Mouse (Mus musculus): ENCODE results near the gene Lrig1.

DNA sequence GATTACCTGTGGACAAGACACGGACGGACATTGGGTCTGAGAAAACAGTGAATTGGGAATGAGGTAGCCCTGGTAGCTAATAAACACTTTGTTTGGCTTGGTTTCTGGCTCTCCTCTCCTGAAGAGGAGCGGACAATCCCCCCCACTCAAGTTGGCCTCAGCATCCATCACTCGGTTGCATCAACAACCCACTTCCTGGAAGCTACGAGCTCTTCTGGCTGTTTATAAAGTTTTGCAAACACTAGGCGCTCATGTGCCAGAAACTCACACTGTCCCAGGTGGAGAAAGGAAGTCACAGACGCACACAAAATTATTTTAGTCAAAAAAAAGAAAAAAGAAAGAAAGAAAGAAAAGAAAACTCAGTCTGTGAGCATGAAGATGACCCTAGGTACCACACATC, 9.7 kb downstream of the Lrig1 start:
- no peak for TF ChIP-seq POLR2A (IDR thresholded peaks at IDR 0.05; ENCODE audit: insufficient read depth, low read depth, low read length)
- TF ChIP-seq CTCF (IDR thresholded peaks at IDR 0.05): no peak
